Mouse (Mus musculus) right cerebral cortex, postnatal 25 days (tissue): ENCODE results near the gene Slc32a1.

Source experiments
- DNase-seq: peaks from one replicate; pipeline ENCODE4 v3.0.0; 2022

The Slc32a1 gene

GRCm38 (mm10) chr2:158612671-158613250, 2.2 kb downstream of the Slc32a1 start:
- peak; percentile 38 for DNase-seq

DNA sequence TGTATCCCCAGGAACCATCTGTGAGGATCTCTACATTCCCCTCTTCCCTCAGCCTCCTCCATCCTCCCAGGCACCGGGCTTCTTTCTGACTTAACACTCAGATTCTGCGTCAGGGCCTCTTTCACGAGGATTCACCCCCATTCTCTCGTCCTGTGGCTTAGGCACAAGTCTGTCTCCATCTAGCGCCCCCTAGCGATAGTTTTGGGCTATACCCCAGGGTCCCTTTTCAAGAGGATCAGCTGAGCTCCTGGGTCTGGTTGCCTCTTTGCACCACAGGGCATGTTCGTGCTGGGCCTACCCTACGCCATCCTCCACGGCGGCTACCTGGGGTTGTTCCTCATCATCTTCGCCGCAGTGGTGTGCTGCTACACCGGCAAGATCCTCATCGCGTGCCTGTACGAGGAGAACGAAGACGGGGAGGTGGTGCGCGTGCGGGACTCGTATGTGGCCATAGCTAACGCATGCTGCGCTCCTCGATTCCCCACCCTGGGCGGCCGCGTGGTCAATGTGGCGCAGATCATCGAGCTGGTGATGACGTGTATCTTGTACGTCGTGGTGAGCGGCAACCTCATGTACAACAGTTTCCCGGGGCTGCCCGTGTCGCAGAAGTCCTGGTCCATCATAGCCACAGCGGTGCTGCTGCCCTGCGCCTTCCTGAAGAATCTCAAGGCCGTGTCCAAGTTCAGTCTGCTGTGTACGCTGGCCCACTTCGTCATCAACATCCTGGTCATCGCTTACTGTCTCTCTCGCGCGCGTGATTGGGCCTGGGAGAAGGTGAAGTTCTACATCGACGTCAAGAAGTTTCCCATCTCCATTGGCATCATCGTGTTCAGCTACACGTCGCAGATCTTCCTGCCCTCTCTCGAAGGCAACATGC, 3.2 kb downstream of the Slc32a1 start:
- DNase-seq: peak; percentile 53

DNA sequence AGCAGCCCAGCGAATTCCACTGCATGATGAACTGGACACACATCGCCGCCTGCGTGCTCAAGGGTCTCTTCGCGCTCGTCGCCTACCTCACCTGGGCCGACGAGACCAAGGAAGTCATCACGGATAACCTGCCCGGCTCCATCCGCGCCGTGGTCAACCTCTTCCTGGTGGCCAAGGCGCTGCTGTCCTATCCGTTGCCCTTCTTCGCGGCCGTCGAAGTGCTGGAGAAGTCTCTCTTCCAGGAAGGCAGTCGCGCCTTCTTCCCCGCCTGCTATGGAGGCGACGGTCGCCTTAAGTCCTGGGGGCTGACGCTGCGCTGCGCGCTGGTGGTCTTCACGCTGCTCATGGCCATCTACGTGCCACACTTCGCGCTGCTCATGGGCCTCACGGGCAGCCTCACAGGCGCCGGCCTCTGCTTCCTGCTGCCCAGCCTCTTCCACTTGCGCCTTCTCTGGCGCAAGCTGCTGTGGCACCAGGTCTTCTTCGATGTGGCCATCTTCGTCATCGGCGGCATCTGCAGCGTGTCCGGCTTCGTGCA, 3.9 kb downstream of the Slc32a1 start:
- no peak for DNase-seq

DNA sequence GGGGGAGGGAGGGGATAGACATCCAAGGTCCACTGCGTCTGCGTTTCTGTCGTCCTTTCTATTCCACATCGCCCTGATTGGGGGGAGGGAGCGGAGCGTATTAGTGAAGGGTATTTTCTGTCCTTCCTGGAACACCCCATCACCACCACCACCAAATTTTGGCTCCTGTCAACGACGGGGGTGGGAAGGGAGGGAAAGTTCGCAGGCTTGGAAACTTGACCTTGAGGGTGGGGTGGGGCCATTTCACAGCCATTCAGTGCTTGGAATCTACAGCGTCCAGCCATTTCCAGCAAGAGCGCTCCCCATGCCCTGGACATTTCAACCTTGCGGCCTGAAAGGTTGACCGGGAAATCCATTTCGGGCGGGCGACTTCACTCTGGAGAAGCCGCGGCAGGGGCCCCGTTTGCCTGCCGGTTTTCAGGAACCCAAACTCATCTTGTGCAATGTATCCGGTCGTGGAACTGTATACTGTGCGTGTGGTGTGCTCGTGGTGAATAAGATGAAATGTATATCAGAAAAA, 4.7 kb downstream of the Slc32a1 start:
- no peak for DNase-seq

DNA sequence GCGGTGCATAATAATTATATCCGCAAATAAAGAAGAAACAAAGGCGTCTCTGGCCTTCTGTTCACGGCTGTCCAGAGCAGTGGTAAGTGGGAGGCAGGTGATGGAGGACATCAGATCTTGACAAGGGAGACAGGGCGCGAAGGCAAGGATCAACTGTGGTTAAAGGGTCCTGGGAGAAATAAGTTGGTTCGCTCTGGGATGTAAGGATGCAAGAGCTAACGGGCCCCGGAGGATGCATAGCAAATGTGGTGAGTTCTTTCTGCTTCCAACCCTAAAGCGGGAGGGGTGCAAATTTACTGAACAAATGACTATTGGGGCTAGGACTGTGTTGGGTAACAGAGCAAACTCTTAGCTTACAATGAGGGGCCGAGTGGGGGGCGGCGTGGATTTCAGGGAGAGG, 5.1 kb downstream of the Slc32a1 start:
- DNase-seq: no peak

DNA sequence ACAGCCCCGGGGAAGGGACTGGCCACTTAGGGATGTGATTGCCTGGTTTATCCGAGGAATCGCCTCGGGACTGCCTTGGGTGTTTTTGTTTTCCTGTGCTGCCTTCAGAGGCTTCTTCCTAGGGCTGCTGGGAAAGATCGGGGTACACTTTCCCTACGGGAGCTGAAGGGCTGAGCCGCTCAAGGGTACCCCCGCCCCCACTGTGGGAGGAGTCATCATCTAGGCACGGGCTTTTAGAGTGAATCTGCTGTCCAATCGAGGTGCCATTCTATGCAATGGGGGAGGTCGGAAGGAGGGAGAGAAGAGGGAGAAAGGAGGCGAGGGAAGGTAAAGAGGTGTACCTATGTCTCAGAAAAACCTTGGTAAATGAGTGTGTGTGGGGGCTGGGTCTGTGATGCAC, 5.7 kb downstream of the Slc32a1 start:
- DNase-seq: no peak

- no peak for DNase-seq
Measured at GRCm38 (mm10) chr2:158616790-158617189, 6.2 kb downstream of the Slc32a1 start.

DNA sequence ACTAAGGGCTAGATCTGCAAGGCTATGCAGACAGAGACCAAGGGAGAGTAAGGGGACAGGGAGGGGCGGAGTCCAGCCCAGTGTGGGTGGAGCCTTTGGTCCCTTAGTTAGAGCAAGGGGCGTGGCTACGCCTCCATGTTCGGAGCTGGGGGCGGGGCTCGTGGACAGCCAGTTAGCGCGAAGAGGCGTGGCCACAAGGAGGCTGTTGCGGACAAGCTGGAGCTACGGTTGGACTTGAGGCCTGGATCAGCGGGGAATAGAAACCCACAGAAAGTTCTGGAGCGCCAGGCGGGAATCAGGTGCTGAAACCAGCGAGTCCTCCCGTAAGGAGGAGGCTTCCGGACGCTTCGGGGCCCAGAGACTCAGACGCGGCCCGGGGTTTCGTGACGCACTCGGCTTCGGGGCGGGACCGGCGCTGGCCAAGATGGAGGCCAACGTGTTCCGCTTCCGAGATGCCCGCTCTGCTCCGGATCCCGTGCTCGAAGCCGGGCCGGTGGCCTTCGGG, 14.2 kb downstream of the Slc32a1 start, which contains the start of gene Actr5:
Gene Actr5 (plus strand): TSS at position 171 of the 505 bp plus-strand sequence.
- DNase-seq: peak; percentile 88

GRCm38 (mm10) chr2:158625231-158625630, 14.7 kb downstream of the Slc32a1 start:
- no peak for DNase-seq

- DNase-seq: no peak
Measured at GRCm38 (mm10) chr2:158625697-158626096, 15.1 kb downstream of the Slc32a1 start.

- no peak for DNase-seq
Measured at GRCm38 (mm10) chr2:158628858-158629257, 18.3 kb downstream of the Slc32a1 start.

DNA sequence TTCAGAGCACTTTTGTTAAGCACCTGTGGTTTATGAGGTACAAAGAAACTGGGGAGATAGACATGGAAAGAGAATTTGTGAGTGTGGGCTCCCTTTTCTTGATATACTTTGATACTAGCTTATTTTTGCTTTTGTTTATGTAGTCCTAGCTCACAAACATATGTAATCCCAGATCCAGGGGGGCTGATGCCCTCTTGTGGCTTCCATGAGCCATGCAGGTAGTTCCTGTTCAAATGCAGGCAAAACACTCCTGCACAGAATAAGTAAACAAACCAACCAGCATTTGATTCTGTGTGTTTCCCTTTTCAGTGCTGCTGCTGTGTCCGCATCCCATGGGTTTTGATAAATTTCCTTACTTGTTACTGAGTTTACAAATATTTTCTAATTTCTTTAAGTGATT, 18.8 kb downstream of the Slc32a1 start:
- no peak for DNase-seq

GRCm38 (mm10) chr2:158631873-158632272, 21.3 kb downstream of the Slc32a1 start:
- no peak for DNase-seq

DNA sequence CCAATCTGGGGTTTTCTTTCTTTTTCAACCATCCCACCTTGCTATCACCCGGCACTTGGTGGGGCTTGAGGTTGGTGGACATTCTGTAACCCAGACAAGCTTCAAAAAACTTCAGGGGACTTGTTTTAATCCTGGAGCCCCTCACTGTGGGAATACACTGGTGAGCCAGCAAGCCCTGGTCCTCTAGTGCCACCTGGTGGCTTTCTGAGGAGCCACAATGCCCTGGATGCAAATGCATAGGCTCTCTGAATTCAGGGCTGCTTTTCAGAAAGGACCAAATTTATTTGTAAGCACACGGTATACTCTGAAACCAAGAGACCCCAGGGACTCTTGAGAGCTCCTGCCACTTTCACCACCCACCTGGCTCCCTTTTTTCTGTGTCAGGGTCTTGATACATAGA, 31.3 kb downstream of the Slc32a1 start:
- DNase-seq: peak; percentile 66

DNA sequence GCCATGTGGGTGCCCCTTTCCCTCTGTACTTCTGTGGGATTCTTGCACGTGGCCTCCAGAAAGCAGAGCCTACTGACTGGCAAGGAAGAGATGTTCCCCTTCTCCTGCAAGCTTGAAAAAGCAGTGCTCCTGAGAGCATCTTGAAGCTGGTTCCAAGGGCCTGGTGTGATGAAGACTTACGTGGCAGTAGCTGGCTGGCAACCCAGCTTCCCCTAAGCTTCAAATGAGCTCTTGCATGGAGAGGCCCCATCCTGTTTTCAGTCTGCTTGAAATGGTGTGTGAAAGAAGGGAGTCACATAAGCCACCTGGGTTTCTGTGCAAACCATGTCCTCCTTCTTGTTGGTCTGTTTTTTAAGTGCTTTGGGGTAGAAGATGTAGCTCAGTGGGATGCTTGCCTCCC, 32.0 kb downstream of the Slc32a1 start:
- peak; percentile 36 for DNase-seq

- DNase-seq: peak; percentile 22
Measured at GRCm38 (mm10) chr2:158643791-158644190, 33.2 kb downstream of the Slc32a1 start.

DNA sequence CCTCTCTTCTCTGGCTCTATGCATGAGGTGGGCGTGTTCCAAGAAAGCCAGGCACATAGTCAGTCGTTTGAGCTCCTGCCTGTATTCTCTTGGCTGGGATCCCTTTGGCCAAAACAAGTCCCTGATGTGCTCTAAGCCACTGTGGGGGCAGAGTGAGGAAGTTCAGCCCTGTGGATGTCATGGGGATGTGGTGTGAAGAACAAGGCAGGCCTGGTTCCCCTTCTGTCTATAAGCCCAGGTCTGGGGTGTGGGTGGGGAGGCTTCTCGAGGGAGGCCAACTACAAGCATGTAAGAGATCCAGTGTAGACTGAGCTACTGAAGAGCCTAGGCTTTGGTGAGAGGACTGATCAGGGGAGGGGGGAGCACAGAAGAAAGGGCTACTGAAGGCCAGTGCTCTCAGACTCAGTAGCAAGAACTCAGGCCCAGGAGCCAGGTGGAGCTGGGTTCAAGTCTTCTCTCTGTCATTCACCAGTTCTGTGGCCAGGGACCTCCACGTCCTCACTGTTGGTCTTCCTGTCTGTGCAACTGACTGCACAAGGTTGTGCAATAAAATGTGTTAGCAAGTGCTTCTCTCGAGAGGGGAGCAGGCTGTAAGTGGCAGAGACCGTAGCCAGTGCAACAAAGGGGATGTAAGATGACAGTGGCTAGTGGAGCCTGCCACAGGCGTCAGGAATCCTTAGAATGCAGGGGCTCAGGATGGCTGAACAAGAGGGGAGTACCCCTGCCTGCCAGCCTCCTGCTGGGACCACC, 40.8 kb downstream of the Slc32a1 start:
- no peak for DNase-seq

DNA sequence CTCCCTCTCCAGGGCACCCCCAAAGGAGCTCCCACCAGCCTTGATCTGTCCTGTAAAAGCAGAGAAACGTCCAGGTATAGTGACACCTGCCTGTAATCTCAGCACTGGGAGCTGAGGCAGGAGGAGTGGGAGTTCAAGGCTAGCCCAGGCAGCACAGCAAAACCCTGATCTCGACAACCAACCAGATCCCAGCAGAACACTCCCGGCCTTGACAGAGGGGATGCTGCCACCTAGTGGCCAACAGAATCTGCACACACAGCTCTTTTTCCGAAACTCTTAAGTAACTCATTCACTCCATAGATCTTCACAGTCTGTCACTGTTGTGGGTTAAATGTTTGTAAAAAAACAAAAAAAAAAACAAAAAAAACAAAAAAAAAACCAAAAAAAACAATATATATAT, 42.4 kb downstream of the Slc32a1 start:
- DNase-seq: peak; percentile 73

GRCm38 (mm10) chr2:158654717-158655116, 44.1 kb downstream of the Slc32a1 start:
- no peak for DNase-seq

DNA sequence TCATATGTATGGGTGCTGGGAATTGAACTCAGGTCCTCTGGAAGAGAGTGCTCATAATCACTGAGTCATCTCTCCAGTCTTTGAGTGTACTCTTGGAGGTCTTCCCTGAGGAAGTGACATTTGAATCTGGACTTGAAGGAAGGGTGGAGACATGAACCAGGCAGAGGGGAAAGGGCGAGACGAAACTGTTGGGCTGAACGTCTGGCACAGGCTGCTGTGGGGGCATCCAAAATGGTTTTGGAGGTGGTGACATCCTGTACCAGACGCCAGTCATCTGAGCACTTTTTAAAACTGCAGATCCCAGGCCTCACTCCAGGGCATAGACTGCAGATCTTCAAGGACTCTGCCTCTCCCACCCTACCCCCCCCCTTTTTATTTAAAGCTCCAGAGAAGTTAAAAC, 45.2 kb downstream of the Slc32a1 start:
- no peak for DNase-seq

DNA sequence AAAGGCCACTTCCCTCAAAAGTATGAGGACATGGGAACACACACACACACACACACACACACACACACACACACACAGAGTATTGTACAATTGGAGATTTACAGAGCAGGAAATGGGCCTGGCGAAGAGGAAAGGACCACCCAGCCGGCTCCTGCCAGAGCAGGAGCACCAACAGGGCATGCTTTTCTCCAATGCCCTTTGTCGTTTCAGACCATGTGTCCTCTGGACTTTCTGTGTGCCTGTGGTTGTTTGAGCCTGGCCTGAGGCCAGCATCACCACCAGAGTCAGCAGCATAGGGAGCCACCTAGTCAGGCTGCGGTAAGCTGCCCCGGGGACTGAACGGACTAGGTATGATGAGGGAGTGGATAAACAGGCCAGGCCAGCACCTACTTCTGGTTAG, 48.3 kb downstream of the Slc32a1 start:
- DNase-seq: no peak

- no peak for DNase-seq
Measured at GRCm38 (mm10) chr2:158659346-158659745, 48.8 kb downstream of the Slc32a1 start.

- DNase-seq: no peak
Measured at GRCm38 (mm10) chr2:158665098-158665497, 54.5 kb downstream of the Slc32a1 start, which contains the start of gene Ppp1r16b. Gene Ppp1r16b (plus strand): TSS chr2:158665398.
